7 mouse cellular contexts compared by ENCODE assay signal in genomic region chr10:80932700-80933420, GRCm38 (mm10). TPM values are rescaled to one million over a fixed set of nuclear protein-coding genes. Genes with fewer than 3 reads are reported as not detected.
A peak's percentile ranks its signal among the peaks of the same experiment; 100 is the strongest.
DNase-seq lines count a peak whose midpoint lies in the region; ATAC-seq and TF ChIP-seq lines count a peak whose summit lies in the region.

No protein-coding gene starts in this region.

- H3K4me2 ChIP-seq in lung, embryonic 14.5 days: peak overlapping the region; percentile 96
- peak overlapping the region; percentile 81 for H3K4me2 ChIP-seq in limb, embryonic 11.5 days (ENCODE audit: low read depth, severe bottlenecking)
- H3K4me2 ChIP-seq in neural tube, embryonic 13.5 days: peak overlapping the region; percentile 83

- H3K4me1 ChIP-seq in lung, embryonic 14.5 days (ENCODE audit: insufficient read depth): peaks cover 51% of the 10 kb centered on the region
- peaks cover 18% of the 10 kb centered on the region for H3K4me1 ChIP-seq in embryonic fibroblast, embryonic 13.5 days (ENCODE audit: control insufficient read depth, insufficient read depth, low read length)
- H3K4me1 ChIP-seq in limb, embryonic 11.5 days (ENCODE audit: control insufficient read depth, insufficient read depth, low read length): peaks cover 76% of the 10 kb centered on the region
- peaks cover 83% of the 10 kb centered on the region for H3K4me1 ChIP-seq in neural tube, embryonic 13.5 days (replicated peaks)

- peaks cover 51% of the 10 kb centered on the region for H3K27me3 ChIP-seq in lung, embryonic 14.5 days (ENCODE audit: insufficient read depth, low read length)
- peaks cover 40% of the 10 kb centered on the region for H3K27me3 ChIP-seq in limb, embryonic 11.5 days (ENCODE audit: control insufficient read depth, insufficient read depth, low read length)
- peaks cover 75% of the 10 kb centered on the region for H3K27me3 ChIP-seq in neural tube, embryonic 13.5 days

- no peak overlapping the region for H3K27ac ChIP-seq in lung, embryonic 14.5 days (ENCODE audit: low read depth)
- H3K27ac ChIP-seq in embryonic fibroblast, embryonic 13.5 days (ENCODE audit: insufficient read depth, low read length): peak overlapping the region; percentile 82
- no peak overlapping the region for H3K27ac ChIP-seq in limb, embryonic 11.5 days (replicated peaks; ENCODE audit: low read depth, low read length)
- H3K27ac ChIP-seq in neural tube, embryonic 13.5 days (replicated peaks): no peak overlapping the region

- WGBS in lung, embryonic 14.5 days: 2% methylated on average over 17 of the region's 17 CpGs
- 2% methylated on average over 17 of the region's 17 CpGs for WGBS in limb, embryonic 11.5 days
- WGBS in neural tube, embryonic 13.5 days: 2% methylated on average over 17 of the region's 17 CpGs

- H3K9me3 ChIP-seq in lung, embryonic 14.5 days (ENCODE audit: low read depth, low read length): no peaks in the 10 kb centered on the region
- H3K9me3 ChIP-seq in limb, embryonic 11.5 days (ENCODE audit: control insufficient read depth, low read length): no peaks in the 10 kb centered on the region
- no peaks in the 10 kb centered on the region for H3K9me3 ChIP-seq in neural tube, embryonic 13.5 days

- H3K36me3 ChIP-seq in lung, embryonic 14.5 days (ENCODE audit: insufficient read depth): no peaks in the 10 kb centered on the region
- no peaks in the 10 kb centered on the region for H3K36me3 ChIP-seq in limb, embryonic 11.5 days (ENCODE audit: control insufficient read depth, insufficient read depth, low read length)
- H3K36me3 ChIP-seq in neural tube, embryonic 13.5 days: no peaks in the 10 kb centered on the region

- ATAC-seq in lung, embryonic 14.5 days (ENCODE audit: insufficient read depth): no peak
- no peak for ATAC-seq in limb, embryonic 11.5 days (ENCODE audit: insufficient number of reproducible peaks, low FRiP score, low TSS enrichment, low read depth)
- ATAC-seq in neural tube, embryonic 13.5 days (ENCODE audit: low read depth): no peak

- no peak for TF ChIP-seq CTCF in lung, embryonic 14.5 days (IDR thresholded peaks at IDR 0.05; ENCODE audit: low read depth)
- TF ChIP-seq CTCF in embryonic fibroblast, embryonic 13.5 days (IDR thresholded peaks at IDR 0.05; ENCODE audit: borderline replicate concordance, insufficient read depth, low read length): no peak

- DNase-seq in lung, embryonic 14.5 days: peak; percentile 20
- no peak for DNase-seq in lung, postnatal 25 days (ENCODE audit: low spot score)
- DNase-seq in limb, embryonic 11.5 days (ENCODE audit: low spot score): peak; percentile 35
- no peak for DNase-seq in embryo, embryonic 10.5 days (ENCODE audit: low spot score)
- no peak for DNase-seq in layer of hippocampus, adult 11-12 months (ENCODE audit: low spot score)

- peak; percentile 10; the same call in 1 of the 2 replicates for TF ChIP-seq POLR2A in embryonic fibroblast, embryonic 13.5 days (IDR thresholded peaks at IDR 0.05; ENCODE audit: low read depth, low read length)

- peak overlapping the region; percentile 63 for H3K4me3 ChIP-seq in lung, embryonic 14.5 days (ENCODE audit: low read depth, low read length)
- H3K4me3 ChIP-seq in embryonic fibroblast, embryonic 13.5 days (ENCODE audit: insufficient read depth, low read length): peak overlapping the region; percentile 73
- H3K4me3 ChIP-seq in limb, embryonic 11.5 days (ENCODE audit: low read depth, low read length): peak overlapping the region; percentile 56; the same call in 1 of the 2 replicates
- peak overlapping the region; percentile 46 for H3K4me3 ChIP-seq in neural tube, embryonic 13.5 days

- peak overlapping the region; percentile 42 for H3K9ac ChIP-seq in lung, embryonic 14.5 days
- no peak overlapping the region for H3K9ac ChIP-seq in limb, embryonic 11.5 days (ENCODE audit: low read length)
- H3K9ac ChIP-seq in neural tube, embryonic 13.5 days: peak overlapping the region; percentile 54; the same call in 1 of the 2 replicates

RNA-seq across cellular contexts. Expression of gene Gadd45b, which starts 3.0 kb away (rescaled TPM):
- polyA plus RNA-seq in lung, embryonic 14.5 days (2014; fragmentation: Nextera tagmentation; extraction: Ambion mirVana): 18.3 and 24.6 TPM in 2 replicates
- 38.3 and 45.7 TPM in 2 replicates for polyA plus RNA-seq in embryonic fibroblast, embryonic 13.5 days (2011; ENCODE audit: insufficient read length, low read depth, missing spikeins)
- polyA plus RNA-seq in limb, embryonic 11.5 days (2014; fragmentation: Nextera tagmentation; extraction: Ambion mirVana): 10.9 and 12.3 TPM in 2 replicates
- 8.8 and 9.0 TPM in 2 replicates for polyA plus RNA-seq in neural tube, embryonic 13.5 days (2015; fragmentation: Nextera tagmentation; extraction: Ambion mirVana)

RNA-seq across cellular contexts. Expression of gene Lmnb2, which starts 14.8 kb away (rescaled TPM):
- 22.9 and 24.4 TPM in 2 replicates for polyA plus RNA-seq in lung, embryonic 14.5 days (2014; fragmentation: Nextera tagmentation; extraction: Ambion mirVana)
- polyA plus RNA-seq in embryonic fibroblast, embryonic 13.5 days (2011; ENCODE audit: insufficient read length, low read depth, missing spikeins): 14.1 and 14.7 TPM in 2 replicates
- 23.3 and 26.7 TPM in 2 replicates for polyA plus RNA-seq in limb, embryonic 11.5 days (2014; fragmentation: Nextera tagmentation; extraction: Ambion mirVana)
- 38.3 and 41.6 TPM in 2 replicates for polyA plus RNA-seq in neural tube, embryonic 13.5 days (2015; fragmentation: Nextera tagmentation; extraction: Ambion mirVana)

RNA-seq across cellular contexts. Expression of gene Timm13, which starts 32.1 kb away (rescaled TPM):
- polyA plus RNA-seq in lung, embryonic 14.5 days (2014; fragmentation: Nextera tagmentation; extraction: Ambion mirVana): 315 and 321 TPM in 2 replicates
- 75.8 and 89.2 TPM in 2 replicates for polyA plus RNA-seq in embryonic fibroblast, embryonic 13.5 days (2011; ENCODE audit: insufficient read length, low read depth, missing spikeins)
- polyA plus RNA-seq in limb, embryonic 11.5 days (2014; fragmentation: Nextera tagmentation; extraction: Ambion mirVana): 336 and 355 TPM in 2 replicates
- polyA plus RNA-seq in neural tube, embryonic 13.5 days (2015; fragmentation: Nextera tagmentation; extraction: Ambion mirVana): 328 and 331 TPM in 2 replicates

Comparison
In these comparisons a context has a peak if more than half of its experiments do, and no peak if none do; other contexts are left out.
1. DNase-seq: peak in lung, embryonic 14.5 days (single experiment) and limb, embryonic 11.5 days (single experiment); none in lung, postnatal 25 days (single experiment), embryo, embryonic 10.5 days (single experiment) and layer of hippocampus, adult 11-12 months (single experiment).
2. Peak in every context shown above with its lines, with median percentiles within 50 percentile points of each other: H3K4me2 ChIP-seq and H3K4me3 ChIP-seq.